Mouse (Mus musculus) neural tube, embryonic 11.5 days (tissue): Measurements from ENCODE around the gene Nppa. TPM values are rescaled to one million over a fixed set of nuclear protein-coding genes. Genes with fewer than 3 reads are reported as not detected.
A peak's percentile ranks its signal among the peaks of the same experiment; 100 is the strongest.

Experiments used
- ATAC-seq: fragments of 200-750 bp; cut with Nextera tagmentation; 2 replicates; pipeline ENCODE4 v1.8.0; 2017; ENCODE audit warnings: moderate number of reproducible peaks, mild to moderate bottlenecking, moderate TSS enrichment, moderate library complexity; ENCODE audit not compliant: insufficient read depth, low FRiP score, low TSS enrichment
- DNase-seq: peaks from one replicate; pipeline ENCODE4 v3.0.0-alpha.2; 2015; ENCODE audit warnings: low spot score
- H3K27ac ChIP-seq: fragments of 300-500 bp; sonication (generic); 2 replicates; pipeline ENCODE4 v1.5.1; 2014; ENCODE audit warnings: low read depth, mild to moderate bottlenecking, low read length
- H3K27me3 ChIP-seq: fragments of 300-500 bp; sonication (generic); 2 replicates; pipeline ENCODE4 v1.6.1; 2014; ENCODE audit warnings: mild to moderate bottlenecking, low read length, mixed read lengths; ENCODE audit not compliant: control insufficient read depth, insufficient read depth
- H3K36me3 ChIP-seq: fragments of 300-500 bp; sonication (generic); 2 replicates; pipeline ENCODE4 v1.6.1; 2014; ENCODE audit warnings: mild to moderate bottlenecking, low read length, moderate library complexity, mixed read lengths; ENCODE audit not compliant: control insufficient read depth, insufficient read depth
- H3K4me1 ChIP-seq: fragments of 300-500 bp; sonication (generic); 2 replicates; pipeline ENCODE4 v1.6.1; 2014; ENCODE audit warnings: low read length, mixed read lengths; ENCODE audit not compliant: control insufficient read depth, insufficient read depth
- H3K4me2 ChIP-seq: fragments of 300-500 bp; sonication (generic); 2 replicates; pipeline ENCODE4 v1.6.1; 2014; ENCODE audit warnings: low read depth, mild to moderate bottlenecking, moderate library complexity
- H3K4me3 ChIP-seq: fragments of 300-500 bp; sonication (generic); 2 replicates; pipeline ENCODE4 v1.5.1; 2014; ENCODE audit warnings: low read depth, low read length
- H3K9ac ChIP-seq: fragments of 300-500 bp; sonication (generic); 2 replicates; pipeline ENCODE4 v1.6.1; 2014; ENCODE audit warnings: mild to moderate bottlenecking, low read length
- H3K9me3 ChIP-seq: fragments of 300-500 bp; sonication (generic); 2 replicates; pipeline ENCODE4 v1.6.1; 2016; ENCODE audit warnings: low read length; ENCODE audit not compliant: control insufficient read depth
- whole genome bisulfite sequencing: fragments of 180-500 bp; shearing (Covaris S2); extraction: QIAGEN DNeasy Blood & Tissue Kit; methylation state at CpG from one replicate; pipeline ENCODE4 v1.1.7; 2014; 5-methylcytosine and 5-hydroxymethylcytosine counted together
- polyA plus RNA-seq: library from polyadenylated mRNA; unstranded; fragments of >200 nt; fragmentation: Nextera tagmentation; extraction: Ambion mirVana; gene quantifications from 2 replicates; pipeline ENCODE4 v1.2.1, GENCODE M21; 2014

Nppa gene
- polyA plus RNA-seq, 1 experiment from 2014 or later: 2.9 TPM

GRCm38 (mm10) chr4:148018410-148018809 lies 17.9 kb downstream of the Nppa start:
- ATAC-seq (peak; percentile 70), DNase-seq (no peak)
- no peaks in the 10 kb centered on the region for H3K27me3 ChIP-seq
- H3K4me2 ChIP-seq: no peak overlapping the region
- H3K36me3 ChIP-seq: peaks cover 44% of the 10 kb centered on the region
- no peaks in the 10 kb centered on the region for H3K4me1 ChIP-seq
- peak overlapping the region; percentile 60; the same call in 1 of the 2 replicates for H3K27ac ChIP-seq
- H3K4me3 ChIP-seq: no peak overlapping the region
- whole genome bisulfite sequencing: 80% methylated on average over 2 of the region's 2 CpGs
- no peak overlapping the region for H3K9ac ChIP-seq
- no peaks in the 10 kb centered on the region for H3K9me3 ChIP-seq

GRCm38 (mm10) chr4:148024003-148024402 lies 23.5 kb downstream of the Nppa start:
- DNase-seq (no peak), ATAC-seq (no peak)
- 96% methylated on average over 3 of the region's 3 CpGs for WGBS
- Histone ChIP-seq H3K4me1 (no peaks in the 10 kb centered on the region), H3K36me3 (peaks cover 36% of the 10 kb centered on the region), H3K27ac (no peak overlapping the region), H3K4me3 (no peak overlapping the region), H3K9ac (no peak overlapping the region), H3K9me3 (no peaks in the 10 kb centered on the region), H3K27me3 (no peaks in the 10 kb centered on the region), H3K4me2 (no peak overlapping the region)

DNA sequence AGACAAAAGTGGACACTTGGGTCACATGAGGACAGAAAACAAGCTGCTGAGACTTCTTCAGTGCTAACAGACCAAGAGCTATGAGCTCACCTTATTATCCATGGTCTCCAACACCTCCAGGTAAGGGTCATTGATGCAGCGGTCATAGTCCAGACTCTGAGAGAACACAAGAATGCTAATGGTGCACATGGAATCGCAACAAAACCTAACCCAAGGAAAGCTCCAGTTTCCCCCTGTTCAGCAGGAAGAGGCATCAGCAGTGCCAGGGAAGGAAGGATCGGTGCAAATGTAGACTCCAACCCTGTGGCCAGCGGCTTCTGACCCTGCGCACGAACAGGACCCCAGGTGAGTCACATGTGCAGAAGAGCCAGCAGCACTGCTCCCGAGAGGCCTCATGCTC lies 28.8 kb downstream of the Nppa start:
- WGBS: 98% methylated on average over 7 of the region's 7 CpGs
- H3K4me1 ChIP-seq: no peaks in the 10 kb centered on the region

DNA sequence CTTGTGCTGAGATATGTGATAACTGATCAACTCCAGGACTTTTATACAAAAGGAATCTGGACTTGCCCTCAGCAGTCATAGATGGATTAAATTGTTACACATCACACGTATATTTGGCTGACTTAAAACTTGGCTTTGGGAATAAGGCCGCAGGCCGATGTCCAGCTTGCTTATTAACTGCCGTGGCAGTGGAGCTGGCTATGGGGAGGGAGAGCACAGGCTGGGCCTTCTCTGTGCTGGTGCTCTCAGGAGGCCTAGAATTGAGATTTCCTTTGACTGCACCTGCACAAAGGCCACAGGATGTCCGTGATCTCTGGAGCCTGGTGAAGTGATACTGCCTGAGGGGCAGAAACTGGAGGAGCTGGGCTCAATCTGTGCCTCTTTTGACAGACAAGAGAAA lies 30.0 kb downstream of the Nppa start:
- Histone ChIP-seq H3K36me3 (peaks cover 3% of the 10 kb centered on the region), H3K9ac (no peak overlapping the region), H3K27me3 (no peaks in the 10 kb centered on the region), H3K27ac (no peak overlapping the region), H3K4me3 (no peak overlapping the region), H3K9me3 (no peaks in the 10 kb centered on the region), H3K4me1 (no peaks in the 10 kb centered on the region), H3K4me2 (no peak overlapping the region)
- WGBS: 86% methylated on average over 5 of the region's 5 CpGs
- ATAC-seq: no peak
- DNase-seq: no peak

More for the DNA sequence above, 28.8 kb downstream of the Nppa start:
- ATAC-seq (no peak), DNase-seq (no peak)
- H3K4me2 ChIP-seq: no peak overlapping the region
- no peaks in the 10 kb centered on the region for H3K27me3 ChIP-seq
- no peak overlapping the region for H3K9ac ChIP-seq
- peaks cover 12% of the 10 kb centered on the region for H3K36me3 ChIP-seq
- no peaks in the 10 kb centered on the region for H3K9me3 ChIP-seq
- H3K4me3 ChIP-seq: no peak overlapping the region
- no peak overlapping the region for H3K27ac ChIP-seq

- 64% methylated on average over 7 of the region's 7 CpGs for WGBS
- ATAC-seq (no peak), DNase-seq (no peak)
- Histone ChIP-seq H3K4me2 (no peak overlapping the region), H3K36me3 (no peaks in the 10 kb centered on the region), H3K9me3 (no peaks in the 10 kb centered on the region), H3K4me1 (peaks cover 6% of the 10 kb centered on the region), H3K27ac (no peak overlapping the region), H3K27me3 (no peaks in the 10 kb centered on the region), H3K9ac (no peak overlapping the region), H3K4me3 (no peak overlapping the region)
These were observed 33.4 kb downstream of the Nppa start for GRCm38 (mm10) chr4:148033858-148034410.

DNA sequence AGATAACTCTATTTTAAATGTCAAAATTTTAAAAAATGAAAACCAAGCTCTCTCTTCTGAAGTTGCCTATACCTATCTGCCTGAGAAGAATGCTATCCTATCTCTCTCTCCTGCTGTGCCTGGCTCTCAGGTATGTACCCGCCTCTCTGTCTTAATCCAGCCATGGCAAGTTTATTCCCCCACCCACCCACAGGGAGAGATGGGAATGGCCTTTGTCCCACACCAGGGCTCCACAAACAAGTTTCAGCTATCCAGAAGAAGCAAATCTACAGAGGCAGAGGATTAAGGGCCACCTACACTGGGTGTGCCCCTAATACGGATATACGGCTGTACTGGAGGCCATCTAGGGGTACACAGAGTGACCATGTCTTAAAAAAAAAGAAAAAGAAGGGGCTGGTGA lies 34.9 kb downstream of the Nppa start:
- Histone ChIP-seq H3K4me2 (no peak overlapping the region), H3K4me3 (no peak overlapping the region), H3K36me3 (no peaks in the 10 kb centered on the region), H3K9ac (no peak overlapping the region), H3K27me3 (no peaks in the 10 kb centered on the region), H3K9me3 (no peaks in the 10 kb centered on the region), H3K27ac (no peak overlapping the region), H3K4me1 (peaks cover 9% of the 10 kb centered on the region)
- ATAC-seq (no peak), DNase-seq (no peak)
- WGBS: 86% methylated on average over 3 of the region's 3 CpGs

GRCm38 (mm10) chr4:148038079-148038599 lies 37.6 kb downstream of the Nppa start:
- 8% methylated on average over 26 of the region's 26 CpGs for WGBS
- Histone ChIP-seq H3K36me3 (no peaks in the 10 kb centered on the region), H3K4me2 (peak overlapping the region; percentile 77), H3K4me3 (peak overlapping the region; percentile 60), H3K27ac (no peak overlapping the region; the same call in 1 of the 2 replicates), H3K9ac (peak overlapping the region; percentile 60), H3K4me1 (peaks cover 20% of the 10 kb centered on the region), H3K9me3 (no peaks in the 10 kb centered on the region), H3K27me3 (no peaks in the 10 kb centered on the region)
- no peak for ATAC-seq
- DNase-seq: no peak

DNA sequence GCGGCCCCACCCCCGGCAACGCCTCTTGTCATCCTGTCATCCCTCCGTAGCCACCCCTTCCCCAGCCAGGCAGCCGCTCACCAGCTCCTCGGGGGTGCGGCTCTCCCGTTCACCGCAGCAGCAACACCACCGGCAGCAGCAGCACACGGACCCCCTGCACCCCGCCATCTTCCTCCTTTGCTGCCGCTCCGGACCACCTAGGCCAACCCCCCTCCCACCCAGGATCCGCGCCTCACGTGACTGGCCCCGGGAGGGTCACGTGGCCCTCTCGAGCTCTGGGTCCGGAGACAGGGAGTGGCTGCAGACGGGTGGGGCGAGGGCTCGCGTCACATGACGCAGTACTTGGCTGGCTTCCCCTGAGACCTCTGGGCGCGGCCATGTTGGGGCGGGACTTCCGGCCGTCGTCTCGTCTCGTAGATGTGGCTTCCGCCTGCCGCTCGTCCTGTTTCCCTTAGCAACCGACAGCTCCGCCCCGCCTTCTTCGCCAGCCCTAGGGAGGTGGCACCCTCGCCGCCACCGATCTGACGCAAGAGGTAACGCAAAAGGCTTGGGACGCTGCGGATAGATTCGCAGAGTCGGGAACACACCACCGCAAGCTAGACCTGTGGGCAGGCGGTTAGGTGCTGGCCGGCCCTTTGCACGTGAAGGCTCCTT lies 38.2 kb downstream of the Nppa start, which contains the start of the genes Clcn6 and Mthfr:
TSS of gene Clcn6 (minus strand) at position 222 of the 654 bp plus-strand sequence.
TSS of gene Mthfr (plus strand) at position 478 of the 654 bp plus-strand sequence.
- DNase-seq (peak; percentile 100), ATAC-seq (peak; percentile 92)
- no peaks in the 10 kb centered on the region for H3K9me3 ChIP-seq
- peak within 1 kb of the TSS; percentile 60 for H3K9ac ChIP-seq
- WGBS: under 1% methylated on average over 53 of the region's 54 CpGs
- no peaks in the 10 kb centered on the region for H3K36me3 ChIP-seq
- no peaks in the 10 kb centered on the region for H3K27me3 ChIP-seq
- H3K4me2 ChIP-seq: peak within 1 kb of the TSS; percentile 77
- peak within 1 kb of the TSS; percentile 60 for H3K4me3 ChIP-seq
- peak within 1 kb of the TSS; percentile 60 for H3K27ac ChIP-seq
- H3K4me1 ChIP-seq: peaks cover 20% of the 10 kb centered on the region
